Mouse (Mus musculus) cerebellum, adult 9-11 months (tissue): ENCODE results near the gene Krt18.

Source experiments
- DNase-seq: peaks from one replicate; pipeline ENCODE4 v3.0.0; 2022

Krt18 gene

DNA sequence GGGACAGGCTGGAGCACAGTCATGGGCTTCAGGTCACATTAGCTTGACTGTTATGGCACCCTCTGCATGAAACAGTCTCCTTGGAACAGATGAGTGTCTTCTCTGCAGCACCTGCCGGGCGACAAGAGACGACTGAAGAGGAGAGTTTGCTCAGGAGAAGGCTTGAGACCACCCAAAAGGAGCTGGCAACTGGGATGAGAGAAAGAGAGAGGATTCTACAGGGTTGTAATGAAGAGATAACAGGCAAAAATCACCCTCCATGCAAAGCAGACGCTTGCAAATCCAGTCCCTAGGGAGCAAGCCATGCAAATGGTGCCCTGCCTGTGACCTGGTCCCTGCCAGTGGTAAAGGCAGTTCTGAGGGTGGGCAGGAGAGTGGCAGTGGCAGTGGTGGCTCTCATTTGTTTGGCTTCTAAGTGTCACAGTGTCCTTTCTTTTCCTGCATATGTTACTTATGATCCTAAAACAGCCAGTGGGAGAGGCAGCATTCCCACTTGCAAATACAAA lies 15.7 kb upstream of the Krt18 start:
- no peak for DNase-seq

DNA sequence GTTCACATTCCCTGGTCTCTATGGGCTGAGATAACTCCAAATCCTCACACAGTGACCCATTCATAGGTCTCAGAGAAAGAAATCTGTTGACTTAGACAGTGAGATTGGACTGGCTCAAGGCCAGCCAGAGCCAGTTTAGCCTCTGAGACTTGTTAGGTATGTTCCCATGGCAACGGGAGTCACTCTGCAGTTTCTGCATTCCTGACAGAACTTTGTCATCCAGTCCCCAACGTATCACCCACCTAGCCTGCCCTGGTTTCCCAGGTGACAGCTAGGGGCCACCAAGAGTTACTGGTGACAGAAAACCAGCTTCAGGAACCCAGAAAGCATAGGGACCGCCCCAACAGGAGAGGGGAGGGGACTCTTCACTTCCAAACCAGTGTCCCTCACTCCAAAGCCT lies 14.3 kb upstream of the Krt18 start:
- no peak for DNase-seq

DNA sequence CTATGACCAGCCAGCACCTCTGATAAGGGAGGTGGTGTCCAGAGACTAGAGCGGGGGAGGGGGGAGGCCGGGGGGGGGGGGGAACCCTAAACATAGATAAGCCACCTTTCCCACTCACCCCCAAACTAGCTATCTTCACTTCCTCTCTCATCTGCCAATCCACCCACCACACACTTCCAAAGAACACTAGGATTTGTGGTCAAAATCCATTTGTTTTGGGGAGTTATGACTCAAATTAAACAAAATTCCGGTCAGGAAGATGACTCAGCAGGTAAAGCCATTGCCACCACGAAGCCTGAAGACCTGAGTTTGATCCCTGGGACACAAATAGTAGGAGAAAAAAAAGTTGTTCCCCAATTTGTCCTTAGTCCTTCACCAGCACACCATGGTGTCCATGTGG lies 13.1 kb upstream of the Krt18 start:
- no peak for DNase-seq

DNA sequence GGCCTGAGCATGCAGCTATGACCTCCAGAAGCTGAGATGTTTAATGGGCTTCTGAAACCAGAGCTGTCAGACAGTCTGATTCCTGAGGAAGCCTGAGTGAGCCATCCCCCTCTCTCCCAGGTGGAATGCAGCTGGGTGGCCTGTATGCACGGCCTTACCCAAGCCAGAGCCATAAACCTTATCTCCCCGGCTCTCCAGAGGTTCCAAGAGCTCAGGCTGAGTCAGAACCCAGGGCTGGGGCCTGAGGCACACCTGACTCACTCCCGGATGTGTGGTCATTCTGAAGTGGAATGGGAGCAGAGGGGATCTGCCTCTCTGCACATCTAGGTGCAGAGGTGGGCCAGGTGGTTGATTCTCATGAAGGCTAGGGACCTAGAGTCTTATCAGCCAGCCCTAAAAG lies 11.9 kb upstream of the Krt18 start:
- no peak for DNase-seq

DNA sequence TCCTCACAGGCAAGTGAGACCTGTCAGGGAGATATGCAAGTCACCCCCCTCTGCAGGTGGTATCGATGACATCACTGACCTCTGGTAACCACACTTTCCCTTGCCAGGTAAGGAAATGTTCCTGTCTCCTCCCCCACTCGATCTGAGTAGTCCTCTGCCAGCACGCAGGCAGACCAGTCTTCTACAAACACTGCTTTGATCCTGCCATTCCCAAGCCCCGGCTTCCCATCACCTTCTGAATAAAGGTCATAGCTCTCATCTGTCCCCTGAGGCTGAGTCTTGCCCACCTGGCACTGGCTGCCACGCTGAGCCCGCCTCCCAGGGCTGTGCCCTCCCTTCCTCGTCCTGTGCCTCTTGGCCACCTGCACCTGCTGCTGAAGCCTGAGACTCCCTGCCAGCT lies 11.2 kb upstream of the Krt18 start:
- no peak for DNase-seq

DNA sequence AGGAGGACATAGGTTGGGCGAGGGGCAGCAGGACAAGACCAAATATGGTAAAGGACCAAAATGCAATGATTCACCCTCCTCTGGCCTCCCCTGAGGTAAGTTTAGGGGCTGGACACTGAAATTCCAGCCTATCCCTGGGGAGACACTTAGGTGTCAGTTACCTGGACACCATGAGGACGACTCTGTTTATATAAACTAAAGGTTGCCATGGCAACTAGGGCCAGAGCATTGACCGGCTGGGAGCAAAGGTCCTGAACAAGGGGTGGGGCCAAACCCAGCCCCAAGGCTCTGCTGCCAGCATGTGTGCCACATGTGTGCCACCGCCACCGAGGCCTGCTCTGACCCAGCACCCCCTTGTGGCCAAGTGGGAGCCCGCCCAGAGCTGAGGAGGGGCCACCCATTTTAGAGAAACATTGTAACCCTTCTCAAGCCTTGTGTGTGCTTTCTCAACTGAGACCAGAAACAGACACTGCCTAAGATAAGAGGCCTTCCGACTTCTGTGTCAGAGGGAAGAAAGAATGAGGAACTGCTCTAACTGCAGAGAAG lies 10.0 kb upstream of the Krt18 start:
- no peak for DNase-seq

DNA sequence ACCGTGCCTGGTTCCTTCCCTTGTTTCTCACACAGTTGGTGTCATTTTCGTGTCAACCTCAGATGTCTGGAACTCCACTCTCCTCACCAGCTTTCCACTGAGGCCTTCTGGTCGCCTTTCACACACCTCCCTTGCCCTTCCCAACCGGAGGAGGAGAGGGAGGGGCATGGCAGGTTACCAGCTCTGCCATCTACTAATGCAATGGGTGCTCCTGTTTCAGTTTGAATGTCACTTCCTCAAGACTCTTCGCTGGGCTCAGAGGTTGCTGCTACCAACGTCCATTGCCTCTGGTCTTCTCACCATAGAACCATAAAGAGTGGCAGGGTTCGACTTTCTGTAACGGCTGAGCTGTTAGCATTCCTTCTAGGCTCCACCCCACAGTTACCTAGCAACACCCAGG lies 5.5 kb upstream of the Krt18 start:
- no peak for DNase-seq

DNA sequence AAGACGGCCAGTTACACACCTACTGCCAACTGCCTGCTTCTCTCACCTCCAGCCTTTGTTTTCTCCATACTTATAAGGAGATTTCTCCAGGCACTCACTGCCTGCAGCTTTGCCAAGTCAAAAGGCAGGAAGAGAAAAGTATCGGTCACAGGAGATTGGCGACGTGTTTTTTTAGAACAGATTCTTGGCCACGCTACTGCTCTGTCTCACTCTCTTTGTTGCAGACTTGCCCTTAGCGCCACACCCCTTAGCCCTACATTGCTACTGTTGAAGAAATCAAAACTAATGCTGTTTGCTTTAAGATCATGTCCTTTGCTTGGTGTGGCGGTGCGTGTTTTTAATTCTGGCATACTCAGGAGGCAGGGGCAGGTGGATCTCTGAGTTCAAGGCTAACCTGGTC lies 4.1 kb upstream of the Krt18 start:
- DNase-seq = no peak

DNA sequence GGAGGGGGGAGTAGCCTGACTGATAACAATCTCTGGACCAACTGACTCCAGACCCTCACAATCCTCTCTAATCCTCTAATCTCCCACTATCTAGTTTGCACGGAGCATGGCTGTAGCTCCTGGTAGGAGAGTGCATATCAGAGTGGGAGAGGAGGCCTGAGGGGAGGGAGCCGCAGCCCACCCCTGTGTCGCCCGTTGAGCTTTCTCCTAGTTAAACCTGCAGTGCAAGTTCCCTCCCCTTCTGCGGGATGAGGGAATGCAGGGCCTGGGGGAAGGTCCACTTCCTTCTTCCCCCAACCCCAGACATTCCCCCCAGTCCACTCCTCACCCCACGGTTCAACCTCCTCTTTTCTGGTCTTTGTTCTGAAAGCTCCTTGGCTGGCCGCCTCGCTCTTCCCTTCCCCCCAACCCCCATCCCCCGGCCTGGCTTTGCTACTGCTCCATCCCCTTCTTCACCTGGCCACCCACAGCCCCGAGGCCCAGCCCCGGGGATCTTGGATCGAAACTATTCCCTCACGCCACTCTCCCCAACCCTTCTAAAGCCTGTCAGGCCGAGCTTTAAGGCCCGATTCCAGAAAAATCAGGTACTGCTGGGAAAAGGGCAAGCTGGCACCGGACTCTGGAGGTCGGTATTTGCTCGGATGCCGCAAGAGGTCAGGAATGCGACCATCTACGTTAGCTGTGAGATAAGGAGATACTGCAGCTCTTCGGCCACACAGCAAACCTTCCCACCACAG lies 2.7 kb upstream of the Krt18 start:
- no peak for DNase-seq

DNA sequence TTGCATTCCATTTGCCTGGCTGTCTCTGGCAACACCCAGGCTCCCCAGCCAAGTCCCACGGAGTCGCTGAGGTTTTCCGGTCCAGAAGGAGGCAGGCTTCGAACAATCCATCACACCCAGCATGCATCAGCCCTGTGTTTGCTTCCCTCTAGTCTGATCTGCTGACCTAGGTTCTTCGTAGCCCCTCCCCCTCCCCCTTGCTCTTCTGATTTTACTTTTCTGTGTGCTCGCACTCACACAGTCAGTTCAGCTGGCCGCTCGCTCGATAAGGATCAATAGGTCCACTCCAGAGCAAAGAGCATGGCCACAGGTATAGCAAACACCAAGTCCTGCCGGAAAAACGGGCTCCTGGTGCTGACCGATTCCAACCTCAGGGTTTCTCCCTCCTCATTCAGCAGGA lies 1.6 kb upstream of the Krt18 start:
- no peak for DNase-seq

DNA sequence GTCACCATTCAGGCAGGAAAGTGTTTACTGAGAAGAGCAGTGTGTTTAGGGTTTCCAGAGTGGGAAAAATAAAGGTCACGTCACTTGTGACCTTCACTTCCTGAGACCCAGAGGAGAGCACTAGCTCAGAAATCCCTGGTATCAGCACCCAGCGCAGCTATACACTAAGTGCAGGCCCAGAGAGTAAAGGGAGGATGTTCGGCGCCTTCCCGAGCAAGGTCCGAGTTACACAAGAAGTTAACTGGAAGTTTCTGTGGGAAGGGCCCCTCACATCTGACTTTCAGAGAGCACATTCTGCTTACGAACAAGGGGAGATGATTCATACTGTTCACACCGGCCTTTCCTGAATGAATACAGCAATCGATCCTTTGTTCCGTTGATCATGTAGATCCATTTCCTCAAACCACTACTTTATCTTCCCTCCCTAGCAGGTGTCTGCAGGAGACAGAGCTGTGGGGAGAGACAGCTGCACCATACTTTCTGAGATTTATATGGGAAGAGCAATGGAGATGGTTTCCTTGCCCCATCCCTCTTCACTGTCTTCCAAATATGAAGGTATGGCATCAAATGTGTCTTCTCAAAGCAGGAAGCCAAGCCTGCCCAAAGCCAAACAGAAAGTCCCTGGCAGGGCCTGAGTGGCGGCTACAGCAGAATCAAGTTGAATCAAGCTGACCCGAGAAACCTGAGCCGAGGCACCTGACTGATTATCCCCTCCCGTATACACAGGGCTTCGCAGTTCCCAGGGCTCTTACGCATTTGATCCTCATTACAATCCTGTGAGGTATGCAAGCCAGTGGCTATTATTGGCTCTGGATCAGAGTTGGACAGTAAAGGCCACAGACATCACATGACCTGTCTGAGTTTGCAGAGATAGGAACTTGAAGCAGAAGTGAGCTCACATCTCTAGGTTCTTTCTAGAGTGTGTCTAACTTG lies 6.4 kb downstream of the Krt18 start:
- no peak for DNase-seq

DNA sequence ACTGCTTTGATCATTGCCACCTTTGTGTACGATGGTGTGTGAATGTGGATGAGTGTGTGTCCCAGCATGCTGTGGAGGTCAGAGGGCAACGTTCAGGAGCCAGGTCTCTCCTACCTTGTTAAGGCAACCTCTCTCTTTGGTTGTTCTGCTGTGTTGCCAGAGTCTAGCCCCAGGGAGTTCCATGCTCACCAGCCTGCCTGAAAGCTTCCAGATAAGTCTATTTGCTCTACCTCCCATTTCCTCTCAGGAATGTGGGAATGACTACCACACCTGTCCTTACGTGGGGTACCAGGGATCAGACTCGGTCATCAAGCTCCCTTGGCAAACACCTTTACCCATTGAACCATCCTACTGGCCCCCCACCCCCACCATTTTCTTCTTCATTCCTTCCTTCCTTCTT lies 12.3 kb downstream of the Krt18 start:
- no peak for DNase-seq

DNA sequence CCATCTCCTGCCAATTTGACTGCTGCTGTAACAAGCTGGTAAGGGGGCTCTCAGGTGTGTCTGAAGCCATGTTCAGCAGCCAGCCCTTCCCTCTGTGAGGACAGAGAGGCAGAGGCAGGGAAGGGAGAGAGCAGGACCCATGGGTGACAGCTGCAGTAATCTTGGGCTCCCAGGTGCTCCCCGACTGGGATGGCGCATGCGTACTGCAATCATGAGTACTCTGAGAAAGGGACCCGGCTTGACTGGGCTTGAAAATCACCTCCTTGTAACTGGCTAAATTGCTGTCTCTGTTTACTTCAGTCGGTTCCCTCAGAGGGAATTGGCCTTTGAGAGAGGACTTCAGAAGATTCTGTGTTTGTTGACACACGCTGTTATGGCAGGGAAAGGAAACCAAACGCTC lies 14.0 kb downstream of the Krt18 start:
- DNase-seq = no peak

DNA sequence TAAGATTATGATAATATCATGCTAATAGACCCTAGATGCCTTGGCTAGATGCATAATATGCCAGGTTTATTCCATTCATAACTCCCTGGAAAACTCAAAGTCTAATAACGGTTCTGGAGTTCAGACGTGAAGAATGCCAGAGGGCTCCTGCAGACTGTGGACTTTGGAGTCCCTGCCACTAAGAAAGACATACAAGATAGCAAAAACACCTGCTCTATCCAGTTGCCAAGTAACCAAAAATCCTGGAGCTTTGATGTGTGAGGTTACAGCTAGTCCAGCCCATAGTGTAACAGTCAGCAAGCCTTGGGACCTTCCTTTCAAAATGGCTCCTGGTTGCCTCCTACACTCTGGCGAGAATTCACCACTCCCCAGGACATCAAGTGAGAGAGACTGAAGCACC lies 16.8 kb downstream of the Krt18 start:
- DNase-seq = no peak

DNA sequence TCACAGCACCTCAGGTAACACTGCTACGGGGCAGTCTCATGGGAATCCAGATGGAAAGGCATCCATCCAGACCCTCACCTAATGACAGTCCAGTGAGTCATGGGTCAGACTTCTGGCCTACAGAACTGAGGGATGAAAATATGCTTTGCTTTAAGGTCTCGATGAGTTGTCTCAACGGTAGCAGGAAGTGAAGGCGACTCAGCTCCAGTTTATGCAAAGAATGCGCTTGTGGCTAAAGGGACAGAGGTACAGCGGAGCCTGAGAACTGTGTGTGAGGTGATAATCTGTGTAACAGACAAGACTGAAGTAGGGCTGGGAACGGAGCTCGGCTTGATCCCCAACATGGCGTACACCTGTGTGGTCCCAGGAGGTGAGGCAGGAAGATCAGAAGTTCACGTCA lies 17.7 kb downstream of the Krt18 start:
- DNase-seq = no peak

DNA sequence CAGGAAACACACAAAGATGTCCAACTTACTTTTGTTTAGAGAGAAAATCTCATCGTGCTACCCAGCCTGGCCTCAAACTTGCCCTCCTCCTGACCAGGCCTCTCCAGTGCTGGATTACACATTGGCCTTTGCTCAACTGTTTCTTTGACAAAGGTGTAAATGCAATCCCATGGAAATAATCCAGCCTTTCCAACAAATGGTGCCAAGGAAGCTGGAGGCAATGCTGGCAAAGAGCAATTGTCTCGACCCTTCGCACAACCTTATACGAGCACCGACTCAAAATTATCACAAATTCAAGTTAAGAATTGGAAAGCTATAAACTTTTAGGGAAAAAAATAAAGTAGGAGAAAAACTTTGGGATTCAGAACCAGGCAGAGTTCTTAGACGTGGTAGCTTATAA lies 20.0 kb downstream of the Krt18 start:
- no peak for DNase-seq

DNA sequence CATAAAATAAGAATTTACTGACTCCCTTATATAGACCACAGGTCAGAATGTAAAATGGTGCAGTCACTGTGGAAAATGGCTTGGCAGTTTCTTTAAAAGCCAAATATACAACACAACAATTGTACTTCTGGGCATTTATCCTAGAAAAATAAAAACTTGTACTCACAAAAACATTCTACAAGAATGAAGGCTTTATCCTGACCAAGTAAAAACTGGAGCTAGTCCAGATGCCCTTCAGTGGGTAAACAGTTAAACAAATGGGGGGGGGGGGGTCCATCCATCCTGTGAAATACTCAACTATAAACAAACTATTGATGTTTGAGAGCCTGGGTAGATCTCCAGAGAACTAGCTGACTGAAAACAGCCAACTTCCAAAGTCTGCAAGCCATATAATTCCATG lies 21.9 kb downstream of the Krt18 start:
- no peak for DNase-seq

DNA sequence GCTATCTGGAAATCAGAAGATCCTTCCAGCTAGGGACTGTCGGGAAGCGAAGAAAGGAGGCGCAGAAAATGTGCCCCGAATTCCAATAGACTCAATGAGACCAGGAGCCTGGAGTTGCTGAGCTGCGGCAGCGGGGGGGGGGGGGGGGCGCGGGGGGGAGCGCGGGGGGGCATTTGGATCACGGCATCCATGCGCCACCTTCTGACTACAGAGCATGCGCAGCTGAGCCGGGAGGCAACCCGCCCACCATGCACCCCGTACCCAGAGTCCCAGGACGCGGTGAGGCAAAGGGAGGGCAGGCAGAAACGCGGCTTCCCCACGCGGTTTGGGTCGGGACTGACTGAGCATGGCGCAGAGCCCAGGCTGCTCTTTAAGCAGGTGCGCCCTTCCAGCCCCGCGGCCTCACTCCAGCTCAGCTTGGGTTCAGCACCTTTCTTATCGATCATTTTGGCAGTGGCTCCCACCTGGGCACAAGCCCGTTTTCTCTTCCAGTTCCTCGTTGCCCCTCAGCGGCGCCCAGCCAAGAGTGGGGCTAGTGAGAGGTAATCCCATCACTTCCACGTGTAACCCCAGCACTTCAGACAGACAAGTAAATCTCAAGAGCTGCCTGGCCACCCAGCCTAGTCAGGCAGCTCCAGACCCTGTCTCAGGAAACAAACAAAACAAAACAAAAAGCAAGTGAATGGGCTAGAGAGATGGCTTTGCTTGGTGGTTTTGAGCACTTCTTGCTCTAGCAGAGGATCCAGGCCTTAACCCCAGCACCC lies 24.1 kb downstream of the Krt18 start:
- DNase-seq = peak; percentile 29

DNA sequence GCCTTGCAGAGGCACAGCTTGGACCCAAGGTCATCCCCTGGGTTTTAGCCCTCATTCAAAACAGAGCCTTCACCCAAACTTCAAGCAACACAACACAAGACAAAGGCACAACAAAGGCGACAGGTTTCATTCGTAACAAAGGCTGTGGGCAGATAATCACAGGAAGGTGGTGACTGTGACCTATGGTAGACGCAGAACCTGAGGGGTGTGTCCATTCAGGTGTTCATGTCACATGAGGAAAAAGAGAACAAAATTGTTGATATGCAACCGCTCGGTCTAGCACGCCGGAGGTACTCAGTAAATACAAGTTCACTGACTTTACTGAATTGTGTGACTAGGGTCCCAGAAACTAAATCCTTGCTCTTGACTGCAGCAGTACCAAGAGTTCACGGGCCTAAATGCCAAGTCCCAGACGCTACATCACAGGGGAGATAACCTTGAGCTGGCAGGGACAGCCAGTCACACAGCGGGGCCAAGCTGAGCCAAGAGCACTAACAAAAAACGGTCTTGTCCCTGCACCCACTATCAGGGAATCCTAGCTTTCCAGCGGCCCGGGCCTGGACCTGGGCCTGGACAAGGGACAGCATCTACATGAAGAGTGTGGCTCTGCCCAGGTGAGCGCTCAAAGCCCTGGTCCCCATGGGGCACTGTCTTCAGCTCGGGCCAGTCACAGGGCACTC lies 28.7 kb downstream of the Krt18 start:
- DNase-seq = no peak

DNA sequence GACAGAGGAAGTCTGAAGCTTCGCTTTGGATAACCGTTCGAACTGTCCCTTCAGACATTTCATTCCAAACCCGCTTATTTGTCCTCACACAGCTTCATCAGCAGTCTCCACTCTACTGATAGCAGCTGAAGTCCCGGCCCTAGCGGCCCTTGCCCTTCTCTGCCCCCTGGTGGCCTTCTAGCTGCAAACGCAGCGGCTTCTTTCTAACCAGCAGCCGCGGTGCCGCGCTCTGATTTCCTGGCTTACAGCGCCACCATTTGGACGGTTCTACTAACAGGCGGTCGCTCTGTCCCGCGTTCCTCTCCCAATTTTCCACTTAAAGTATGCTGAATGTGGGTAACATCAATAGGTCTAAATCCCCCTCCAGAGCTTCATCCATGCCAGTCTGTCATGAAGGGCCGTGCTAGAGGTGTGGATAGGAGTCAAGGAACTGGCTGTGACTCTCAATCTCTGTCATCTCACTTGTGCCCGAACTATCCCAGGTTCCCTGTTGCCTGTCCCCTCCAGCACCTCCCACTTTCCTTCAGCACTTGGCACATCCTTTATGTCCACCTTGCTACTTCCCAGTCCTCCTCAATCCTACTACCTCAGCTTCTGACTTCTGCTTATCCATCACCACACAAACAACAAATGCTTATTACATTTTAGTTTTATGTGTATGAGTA lies 37.8 kb downstream of the Krt18 start:
- peak; percentile 88 for DNase-seq

DNA sequence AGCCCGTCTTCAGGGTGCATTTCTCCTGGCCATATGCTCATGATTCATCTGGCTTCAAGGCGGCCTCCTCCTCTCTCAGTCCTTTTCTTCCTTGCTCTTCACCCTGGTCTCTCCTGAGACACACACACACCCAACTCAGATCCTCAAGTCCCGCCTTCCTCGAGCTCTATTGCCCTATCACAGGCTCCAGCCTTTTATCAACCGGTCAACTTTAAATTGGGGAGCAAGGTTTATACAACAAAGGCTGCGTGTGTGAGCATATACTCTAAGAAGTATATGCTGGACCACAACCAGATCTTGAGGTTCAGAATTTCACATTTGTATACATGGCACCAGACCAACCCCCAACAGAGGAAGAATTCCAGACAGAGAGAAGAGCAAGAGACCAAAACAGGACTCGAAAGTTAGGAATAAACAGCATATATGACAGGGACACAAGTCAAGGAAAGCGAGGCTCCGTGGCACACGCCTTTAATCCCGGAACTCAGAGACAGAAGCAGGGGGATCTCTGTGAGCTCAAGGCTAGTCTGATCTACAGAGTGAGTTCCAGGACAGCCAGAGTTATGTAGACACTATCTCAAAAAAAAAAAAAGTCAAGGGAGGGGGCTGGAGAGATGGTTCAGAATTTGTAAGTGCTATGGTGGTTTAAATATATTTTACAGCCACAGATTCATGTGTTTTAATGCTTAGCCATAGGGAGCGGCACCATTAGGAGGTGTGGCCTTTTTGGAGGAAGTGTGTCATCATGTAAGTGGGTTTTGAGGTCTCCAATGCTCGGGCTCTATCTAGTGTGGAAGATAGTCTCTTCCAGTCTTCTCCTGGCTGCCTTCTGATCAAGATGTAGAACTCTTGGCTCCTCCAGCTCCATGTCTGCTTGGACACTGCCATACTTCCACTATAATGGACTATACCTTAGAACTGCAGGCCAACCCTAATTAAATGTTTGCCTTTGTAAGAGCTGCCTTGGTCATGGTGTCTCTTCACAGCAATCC lies 42.8 kb downstream of the Krt18 start:
- no peak for DNase-seq
